Mouse (Mus musculus) forebrain, embryonic 11.5 days (tissue): ENCODE measurements at regions not wholly inside any gene's neighbourhood (a gene's known extent, or its start where the extent isn't known, plus 50 kb on each side); places are given as distances from the start of the nearest gene placed in this dataset.

Experiments
- ATAC-seq: fragments of 200-750 bp; cut with Nextera tagmentation; replicated peaks from 2 replicates; pipeline ENCODE4 v1.8.0; 2017; ENCODE audit warnings: moderate TSS enrichment; ENCODE audit not compliant: low FRiP score
- DNase-seq: peaks from one replicate; pipeline ENCODE4 v3.0.0-alpha.2; 2017; ENCODE audit warnings: low spot score
- H3K27ac ChIP-seq: fragments of 300-500 bp; sonication (generic); 2 replicates; pipeline ENCODE4 v1.5.1; 2014; ENCODE audit warnings: low read depth, low read length
- H3K27me3 ChIP-seq: fragments of 300-500 bp; sonication (generic); 2 replicates; pipeline ENCODE4 v1.6.1; 2014; ENCODE audit warnings: mild to moderate bottlenecking, low read length, mixed read lengths; ENCODE audit not compliant: control insufficient read depth, insufficient read depth
- H3K36me3 ChIP-seq: fragments of 300-500 bp; sonication (generic); 2 replicates; pipeline ENCODE4 v1.6.1; 2014; ENCODE audit warnings: mild to moderate bottlenecking, low read length, moderate library complexity, mixed read lengths; ENCODE audit not compliant: control insufficient read depth, insufficient read depth
- H3K4me1 ChIP-seq: fragments of 300-500 bp; sonication (generic); replicated peaks from 2 replicates; pipeline ENCODE4 v1.6.1; 2014; ENCODE audit warnings: low read length, mixed read lengths; ENCODE audit not compliant: control insufficient read depth, insufficient read depth
- H3K4me2 ChIP-seq: fragments of 300-500 bp; sonication (generic); 2 replicates; pipeline ENCODE4 v1.6.1; 2014; ENCODE audit warnings: low read depth, mild to moderate bottlenecking, low read length, moderate library complexity, mixed read lengths; ENCODE audit not compliant: severe bottlenecking
- H3K4me3 ChIP-seq: fragments of 300-500 bp; sonication (generic); 2 replicates; pipeline ENCODE4 v1.5.1; 2014; ENCODE audit warnings: low read depth, low read length
- H3K9ac ChIP-seq: fragments of 300-500 bp; sonication (generic); 2 replicates; pipeline ENCODE4 v1.6.1; 2014; ENCODE audit warnings: low read length
- H3K9me3 ChIP-seq: fragments of 300-500 bp; sonication (generic); 2 replicates; pipeline ENCODE4 v1.6.1; 2016; ENCODE audit warnings: low read length, mixed read lengths; ENCODE audit not compliant: control insufficient read depth
- WGBS: fragments of 180-500 bp; shearing (Covaris S2); extraction: QIAGEN DNeasy Blood & Tissue Kit; methylation state at CpG from one replicate; pipeline ENCODE4 v1.1.7; 2014; 5-methylcytosine and 5-hydroxymethylcytosine counted together

GRCm38 (mm10) chr13:97705926-97706325 is 54.5 kb downstream of the Gm10260 start:
- Histone ChIP-seq H3K4me1 (no peaks in the 10 kb centered on the region), H3K27ac (no peak overlapping the region), H3K36me3 (no peaks in the 10 kb centered on the region), H3K9ac (no peak overlapping the region), H3K4me3 (no peak overlapping the region), H3K27me3 (no peaks in the 10 kb centered on the region), H3K4me2 (no peak overlapping the region), H3K9me3 (no peaks in the 10 kb centered on the region; the same call in 1 of the 2 replicates)
- ATAC-seq, result no peak
- no peak for DNase-seq
- WGBS, result 93% methylated on average over 5 of the region's 5 CpGs

- Histone ChIP-seq H3K4me1 (no peaks in the 10 kb centered on the region), H3K4me2 (no peak overlapping the region), H3K4me3 (no peak overlapping the region), H3K27ac (no peak overlapping the region), H3K27me3 (no peaks in the 10 kb centered on the region), H3K9ac (no peak overlapping the region), H3K9me3 (no peaks in the 10 kb centered on the region; the same call in 1 of the 2 replicates), H3K36me3 (no peaks in the 10 kb centered on the region)
- no peak for DNase-seq
- 84% methylated on average over 4 of the region's 4 CpGs for WGBS
- ATAC-seq, result no peak
Measured at GRCm38 (mm10) chr13:97704541-97704940, 55.9 kb downstream of the Gm10260 start.

- H3K9me3 ChIP-seq, result no peaks in the 10 kb centered on the region
- no peak overlapping the region for H3K4me3 ChIP-seq
- DNase-seq (no peak), ATAC-seq (no peak)
- no peaks in the 10 kb centered on the region for H3K36me3 ChIP-seq
- no peak overlapping the region for H3K4me2 ChIP-seq
- no peaks in the 10 kb centered on the region for H3K4me1 ChIP-seq
- H3K27me3 ChIP-seq, result no peaks in the 10 kb centered on the region
- 85% methylated on average over 2 of the region's 2 CpGs for WGBS
- H3K27ac ChIP-seq, result no peak overlapping the region
- no peak overlapping the region for H3K9ac ChIP-seq
Measured at GRCm38 (mm10) chr13:97698967-97699366, 61.5 kb downstream of the Gm10260 start.

GRCm38 (mm10) chr13:97698317-97698716 is 62.1 kb downstream of the Gm10260 start:
- WGBS, result 90% methylated on average over 1 of the region's 1 CpGs
- Histone ChIP-seq H3K9ac (no peak overlapping the region), H3K27ac (no peak overlapping the region), H3K4me1 (no peaks in the 10 kb centered on the region), H3K4me3 (no peak overlapping the region), H3K36me3 (no peaks in the 10 kb centered on the region), H3K9me3 (no peaks in the 10 kb centered on the region), H3K27me3 (no peaks in the 10 kb centered on the region), H3K4me2 (no peak overlapping the region)
- DNase-seq (no peak), ATAC-seq (no peak)

GRCm38 (mm10) chr13:97697262-97697661 is 63.2 kb downstream of the Gm10260 start:
- Histone ChIP-seq H3K9ac (no peak overlapping the region), H3K4me3 (no peak overlapping the region), H3K9me3 (no peaks in the 10 kb centered on the region), H3K27ac (no peak overlapping the region), H3K4me1 (no peaks in the 10 kb centered on the region), H3K36me3 (no peaks in the 10 kb centered on the region), H3K4me2 (no peak overlapping the region), H3K27me3 (no peaks in the 10 kb centered on the region)
- no peak for ATAC-seq
- WGBS, result 87% methylated on average over 10 of the region's 10 CpGs
- DNase-seq, result no peak

- H3K9me3 ChIP-seq, result no peaks in the 10 kb centered on the region
- 72% methylated on average over 2 of the region's 2 CpGs for WGBS
- no peak overlapping the region for H3K27ac ChIP-seq
- no peak for DNase-seq
- H3K27me3 ChIP-seq, result no peaks in the 10 kb centered on the region
- H3K4me3 ChIP-seq, result no peak overlapping the region
- no peaks in the 10 kb centered on the region for H3K4me1 ChIP-seq
- no peak overlapping the region for H3K9ac ChIP-seq
- ATAC-seq, result no peak
- H3K4me2 ChIP-seq, result no peak overlapping the region
- no peaks in the 10 kb centered on the region for H3K36me3 ChIP-seq
Measured at GRCm38 (mm10) chr13:97695022-97695421, 65.4 kb downstream of the Gm10260 start.

GRCm38 (mm10) chr13:97694356-97694990 is 66.0 kb downstream of the Gm10260 start:
- Histone ChIP-seq H3K4me2 (no peak overlapping the region), H3K9me3 (no peaks in the 10 kb centered on the region), H3K9ac (no peak overlapping the region), H3K27ac (no peak overlapping the region), H3K27me3 (no peaks in the 10 kb centered on the region), H3K36me3 (no peaks in the 10 kb centered on the region), H3K4me1 (no peaks in the 10 kb centered on the region), H3K4me3 (no peak overlapping the region)
- DNase-seq (no peak), ATAC-seq (no peak; the same call in 1 of the 2 replicates)
- 66% methylated on average over 9 of the region's 9 CpGs for WGBS

- Histone ChIP-seq H3K27ac (no peak overlapping the region), H3K4me1 (no peaks in the 10 kb centered on the region), H3K27me3 (no peaks in the 10 kb centered on the region), H3K4me2 (no peak overlapping the region), H3K9me3 (no peaks in the 10 kb centered on the region), H3K4me3 (no peak overlapping the region), H3K9ac (no peak overlapping the region), H3K36me3 (no peaks in the 10 kb centered on the region)
- no peak for ATAC-seq
- 94% methylated on average over 12 of the region's 12 CpGs for WGBS
- no peak for DNase-seq
Measured at GRCm38 (mm10) chr13:97688310-97688886, 72.0 kb downstream of the Gm10260 start.

GRCm38 (mm10) chr13:97683836-97684235 is 76.6 kb downstream of the Gm10260 start:
- H3K9me3 ChIP-seq, result no peaks in the 10 kb centered on the region
- H3K4me2 ChIP-seq, result no peak overlapping the region
- no peak for ATAC-seq
- no peak overlapping the region for H3K4me3 ChIP-seq
- no peaks in the 10 kb centered on the region for H3K36me3 ChIP-seq
- H3K27ac ChIP-seq, result no peak overlapping the region
- WGBS, result 92% methylated on average over 6 of the region's 6 CpGs
- DNase-seq, result no peak
- no peak overlapping the region for H3K9ac ChIP-seq
- H3K27me3 ChIP-seq, result no peaks in the 10 kb centered on the region
- H3K4me1 ChIP-seq, result peaks cover 2% of the 10 kb centered on the region; the same call in 1 of the 2 replicates
